Mouse (Mus musculus) kidney, postnatal 4 days (tissue): ENCODE measurements around the gene Rin1.
A peak's percentile ranks its signal among the peaks of the same experiment; 100 is the strongest.

ENCODE experiments used
- DNase-seq, 2 experiments: peaks; one replicate each; pipeline ENCODE4 v3.0.0; 2021; ENCODE audit warnings: mixed read lengths in 2 of 2

The Rin1 gene

GRCm38 (mm10) chr19:5041588-5041987 lies 8.7 kb upstream of the Rin1 start:
- DNase-seq = no peak

GRCm38 (mm10) chr19:5045531-5045930 lies 4.8 kb upstream of the Rin1 start:
- no peak for DNase-seq

GRCm38 (mm10) chr19:5048138-5049056 lies 1.9 kb upstream of the Rin1 start:
- DNase-seq = no peak

GRCm38 (mm10) chr19:5049325-5049724 lies 956 bp upstream of the Rin1 start:
- no peak for DNase-seq

GRCm38 (mm10) chr19:5051031-5051430 lies 750 bp downstream of the Rin1 start:
- peak; percentile 41 to 56 for DNase-seq

- DNase-seq = no peak
These were observed 1.2 kb downstream of the Rin1 start for GRCm38 (mm10) chr19:5051515-5051914.

GRCm38 (mm10) chr19:5052166-5052822 lies 2.0 kb downstream of the Rin1 start:
- DNase-seq = no peak

GRCm38 (mm10) chr19:5052853-5053252 lies 2.6 kb downstream of the Rin1 start:
- DNase-seq = no peak

GRCm38 (mm10) chr19:5053909-5054308 lies 3.6 kb downstream of the Rin1 start:
- peak; percentile 81 to 86 for DNase-seq

- DNase-seq = peak; percentile 68 to 77
These were observed 6.0 kb downstream of the Rin1 start for GRCm38 (mm10) chr19:5056251-5056650.

GRCm38 (mm10) chr19:5057876-5058775 lies 7.8 kb downstream of the Rin1 start:
- DNase-seq = no peak

GRCm38 (mm10) chr19:5058801-5059771 lies 8.8 kb downstream of the Rin1 start:
- peak in 1 of 2 experiments; percentile 57 for DNase-seq

- DNase-seq = peak; percentile 45 to 47
These were observed 10.4 kb downstream of the Rin1 start for GRCm38 (mm10) chr19:5060365-5061330.

GRCm38 (mm10) chr19:5062041-5062440 lies 11.8 kb downstream of the Rin1 start:
- DNase-seq = no peak

GRCm38 (mm10) chr19:5062446-5062845 lies 12.2 kb downstream of the Rin1 start:
- DNase-seq = no peak

GRCm38 (mm10) chr19:5065104-5065503 lies 14.8 kb downstream of the Rin1 start:
- DNase-seq = peak in 1 of 2 experiments; percentile 45

GRCm38 (mm10) chr19:5067040-5067799 lies 16.9 kb downstream of the Rin1 start:
- peak in 1 of 2 experiments; percentile 40 for DNase-seq

- peak; percentile 86 to 92 for DNase-seq
These were observed 17.7 kb downstream of the Rin1 start, which contains the start of gene Cd248 for GRCm38 (mm10) chr19:5067867-5068569. TSS of gene Cd248 (plus strand) at chr19:5068078.
